ENCODE assay signal across 18 mouse cellular contexts in genomic region chr2:181326098-181326497, GRCm38 (mm10). TPM values are rescaled to one million over a fixed set of nuclear protein-coding genes. Genes with fewer than 3 reads are reported as not detected.
"Had no signal": no experiment of that assay in that cellular context is flagged by ENCODE, and none has a peak within 500 bp of the region (broad histone marks: within the 10 kb centered on the region; RNA-seq: fewer than 3 reads in every experiment).

No protein-coding gene starts in this region.

- H3K27ac ChIP-seq: kidney, embryonic 15.5 days; liver, embryonic 13.5 days; lung, embryonic 15.5 days; macrophage; midbrain, embryonic 15.5 days; neural tube, embryonic 13.5 days had no signal

- H3K4me1 ChIP-seq: kidney, embryonic 15.5 days; lung, embryonic 15.5 days; midbrain, embryonic 15.5 days; neural tube, embryonic 13.5 days had no signal

- H3K9me3 ChIP-seq: kidney, embryonic 15.5 days; liver, embryonic 13.5 days; lung, embryonic 15.5 days; megakaryocyte, embryonic 14.5 days; midbrain, embryonic 15.5 days; neural tube, embryonic 13.5 days had no signal

- DNase-seq: kidney, adult 18-20 months; kidney, postnatal 14 days; left cerebral cortex, postnatal 4 days; liver, embryonic 13.5 days; liver, postnatal 0 days; lung, postnatal 14 days; retina, postnatal 1 day; right cerebral cortex, postnatal 4 days; spleen, adult 18-20 months; thymus, postnatal 36 days had no signal

- H3K4me3 ChIP-seq: kidney, embryonic 15.5 days; liver, embryonic 13.5 days; lung, embryonic 15.5 days; megakaryocyte, embryonic 14.5 days; midbrain, embryonic 15.5 days; neural tube, embryonic 13.5 days had no signal

- ATAC-seq: liver, postnatal 0 days; midbrain, embryonic 15.5 days had no signal

- H3K9ac ChIP-seq: kidney, embryonic 15.5 days; liver, embryonic 13.5 days; liver, postnatal 0 days; lung, embryonic 15.5 days; midbrain, embryonic 15.5 days; neural tube, embryonic 13.5 days had no signal

- H3K4me2 ChIP-seq: kidney, embryonic 15.5 days; liver, embryonic 13.5 days; lung, embryonic 15.5 days; midbrain, embryonic 11.5 days; midbrain, embryonic 15.5 days; neural tube, embryonic 13.5 days had no signal

- H3K27me3 ChIP-seq: kidney, embryonic 15.5 days; liver, embryonic 13.5 days; lung, embryonic 15.5 days; megakaryocyte, embryonic 14.5 days; midbrain, embryonic 15.5 days; neural tube, embryonic 13.5 days had no signal

RNA-seq across cellular contexts. Expression of gene Stmn3, which starts 11.8 kb away (rescaled TPM):
- total RNA-seq: monocyte, adult 5-6 weeks had no signal
- polyA plus RNA-seq: liver, postnatal 0 days; macrophage had no signal
